Mouse (Mus musculus): Measurements from ENCODE around the gene Cdk10. TPM values are rescaled to one million over a fixed set of nuclear protein-coding genes. Genes with fewer than 3 reads are reported as not detected.

Cdk10 gene
- 17.9 and 19.0 TPM in 2 replicates for total RNA-seq (2023)

GRCm38 (mm10) chr8:123224278-123225266 is at the start of gene Cdk10:
Gene Cdk10, plus strand, starts transcription at chr8:123224842.

GRCm38 (mm10) chr8:123185566-123186409 is 38.9 kb upstream of the Cdk10 start, which contains the start of gene Dpep1:
Gene Dpep1, plus strand, starts transcription at chr8:123186242.

DNA sequence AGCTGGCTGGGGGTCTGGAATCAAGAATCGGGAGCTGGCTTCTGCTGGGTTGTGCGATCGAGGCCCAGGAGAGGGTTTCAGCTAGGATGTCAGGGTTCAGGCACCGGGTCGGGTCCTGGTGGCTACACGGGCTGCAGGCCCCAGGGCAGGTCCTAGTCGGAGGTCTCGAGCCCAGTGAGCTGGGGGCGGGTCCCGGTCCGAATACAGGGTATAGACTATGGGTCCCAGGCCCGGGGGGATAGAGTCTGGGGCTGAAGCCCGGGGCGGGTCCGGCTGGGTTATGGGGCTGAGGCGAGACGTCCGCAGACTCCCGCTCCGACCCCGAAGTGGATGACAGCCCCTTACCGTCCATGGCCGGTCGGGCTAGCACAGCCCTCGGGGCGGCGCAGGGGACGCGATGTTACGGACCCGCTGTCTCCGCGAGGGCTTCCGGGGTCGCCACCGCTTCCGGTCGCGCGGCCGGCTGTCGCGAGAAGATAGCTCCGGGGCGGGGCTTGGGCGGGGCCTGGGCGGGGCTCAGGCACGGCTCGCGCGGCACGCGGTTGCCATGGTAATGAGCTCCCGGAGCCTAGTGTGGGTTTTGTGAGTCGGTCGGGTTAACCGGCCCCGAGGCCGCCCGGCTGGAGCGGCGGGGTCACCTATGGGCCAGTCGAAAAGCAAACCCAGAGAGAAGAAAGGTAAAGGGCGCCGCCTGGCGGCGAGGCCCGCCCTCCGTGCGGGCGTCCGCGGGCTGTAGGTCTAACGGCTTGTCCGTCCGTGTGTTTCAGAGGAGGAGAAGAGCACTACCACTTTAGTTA is 12.1 kb upstream of the Cdk10 start, which contains the start of the genes Chmp1a and Spata33:
Gene Chmp1a (minus strand): TSS at position 443 of the 797 bp plus-strand sequence.
Gene Spata33 (plus strand): TSS at position 512 of the 797 bp plus-strand sequence.

GRCm38 (mm10) chr8:123235520-123236497 is 11.2 kb downstream of the Cdk10 start, which contains the start of gene Spata2l:
Gene Spata2l, minus strand, starts transcription at chr8:123236233.

DNA sequence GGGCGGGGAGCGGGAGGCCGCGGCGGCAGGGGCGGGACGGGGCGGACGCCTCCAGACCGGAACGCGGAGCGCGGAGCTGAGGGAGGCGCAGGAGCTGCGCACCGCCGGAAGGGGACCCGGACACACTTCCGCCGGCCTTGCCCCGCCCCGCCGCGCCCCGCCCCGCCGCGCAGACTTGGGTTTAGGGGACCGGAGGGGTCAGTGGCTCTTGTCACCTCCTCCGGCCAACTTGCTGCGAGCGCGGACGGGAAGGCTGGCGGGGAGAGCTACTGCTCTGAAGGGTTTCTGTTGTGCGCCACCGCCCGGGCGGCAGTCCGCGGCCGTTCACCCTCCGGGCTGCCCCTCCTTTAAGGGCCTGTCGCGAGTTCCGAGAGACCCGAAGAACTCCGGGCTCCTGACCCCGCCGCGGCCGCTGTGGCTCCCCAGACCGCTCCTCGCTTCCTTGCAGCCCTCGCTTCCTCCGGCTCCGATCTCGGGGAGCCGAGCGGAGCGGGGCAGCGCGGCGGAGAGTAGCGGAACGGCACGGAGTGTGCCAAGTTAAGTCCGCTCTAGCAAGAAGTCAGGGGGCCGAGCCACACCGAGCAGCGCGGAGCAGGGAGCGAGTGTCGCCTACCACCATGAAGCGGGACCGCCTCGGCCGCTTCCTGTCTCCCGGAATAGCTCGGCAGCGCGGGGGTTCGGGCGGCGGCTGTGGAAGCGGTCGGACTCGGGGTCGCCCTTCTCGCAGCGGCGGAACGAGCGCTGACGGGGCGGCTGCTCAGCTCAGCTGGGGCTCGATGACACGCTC is 29.6 kb downstream of the Cdk10 start, which contains the start of the genes Zfp276 and Vps9d1:
Gene Zfp276 (plus strand): TSS at position 97 of the 787 bp plus-strand sequence.
Gene Vps9d1 (minus strand): TSS at position 250 of the 787 bp plus-strand sequence.

Other genes starting within 250 kb of the Cdk10 start
- gene Ankrd11, start 182.6 kb upstream of the Cdk10 start, total RNA-seq (2023) = 131 and 198 TPM in 2 replicates
- 28.2 and 36.5 TPM in 2 replicates for gene Spg7, start 161.9 kb upstream of the Cdk10 start, total RNA-seq (2023)
- gene Rpl13, start 122.5 kb upstream of the Cdk10 start, total RNA-seq (2023) = 294 and 314 TPM in 2 replicates
- 0.19 TPM in 1 of 2 replicates, not detected in the other for gene Cpne7, start 107.5 kb upstream of the Cdk10 start, total RNA-seq (2023)
- not detected in 2 replicates for gene Sult5a1, start 66.5 kb upstream of the Cdk10 start, total RNA-seq (2023)
- not detected in 2 replicates for gene Dpep1, start 38.6 kb upstream of the Cdk10 start, total RNA-seq (2023)
- 64.2 and 98.8 TPM in 2 replicates for gene Chmp1a, start 12.1 kb upstream of the Cdk10 start, total RNA-seq (2023)
- not detected in 2 replicates for gene Spata33, start 12.0 kb upstream of the Cdk10 start, total RNA-seq (2023)
- gene Spata2l, start 11.4 kb downstream of the Cdk10 start, total RNA-seq (2023) = 6.8 and 7.3 TPM in 2 replicates
- 29.9 and 40.8 TPM in 2 replicates for gene Zfp276, start 29.4 kb downstream of the Cdk10 start, total RNA-seq (2023)
- gene Vps9d1, start 29.5 kb downstream of the Cdk10 start, total RNA-seq (2023) = 49.8 and 50.6 TPM in 2 replicates
- gene Fanca, start 93.7 kb downstream of the Cdk10 start, total RNA-seq (2023) = 32.1 and 42.0 TPM in 2 replicates
- gene Spire2, start 107.9 kb downstream of the Cdk10 start, total RNA-seq (2023) = 0.22 and 0.29 TPM in 2 replicates
- gene Tcf25, start 148.9 kb downstream of the Cdk10 start, total RNA-seq (2023) = 122 and 140 TPM in 2 replicates
- not detected in 2 replicates for gene Mc1r, start 182.3 kb downstream of the Cdk10 start, total RNA-seq (2023)
- 0.92 TPM in 1 of 2 replicates, not detected in the other for gene Tubb3, start 186.6 kb downstream of the Cdk10 start, total RNA-seq (2023)
- gene Def8, start 198.7 kb downstream of the Cdk10 start, total RNA-seq (2023) = 35.6 and 35.7 TPM in 2 replicates

Data from neutrophil, adult 65 days (primary cell).